Mouse (Mus musculus): Measurements from ENCODE around the gene Nfkbie.

Gene Nfkbie

GRCm38 (mm10) chr17:45596631-45597396 lies 41.3 kb downstream of the Nfkbie start:
- DNase-seq (ENCODE audit: inconsistent ontology term), result peak; percentile 85

DNA sequence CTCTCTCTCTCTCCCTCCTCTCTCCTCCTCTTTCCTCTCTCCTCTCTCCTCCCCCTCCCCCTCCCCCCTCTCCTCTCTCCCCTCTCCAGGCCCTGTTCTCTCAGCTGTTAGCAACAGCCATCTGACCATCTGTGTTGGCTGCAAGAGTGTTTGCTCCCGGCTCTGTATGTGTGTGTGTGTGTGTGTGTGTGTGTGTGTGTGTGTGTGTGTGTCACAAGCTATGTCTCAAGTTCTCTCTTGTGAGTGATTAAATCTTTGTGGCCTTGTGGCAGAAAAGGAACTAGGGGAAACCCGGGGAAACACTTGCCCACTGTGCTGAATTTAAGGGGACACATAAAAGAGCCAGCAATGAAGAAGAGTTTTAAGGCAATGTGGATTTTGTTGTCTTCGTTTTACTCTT lies 42.3 kb downstream of the Nfkbie start:
- DNase-seq (ENCODE audit: inconsistent ontology term), result peak; percentile 61

GRCm38 (mm10) chr17:45598376-45598775 lies 42.9 kb downstream of the Nfkbie start:
- DNase-seq (ENCODE audit: inconsistent ontology term), result no peak

DNA sequence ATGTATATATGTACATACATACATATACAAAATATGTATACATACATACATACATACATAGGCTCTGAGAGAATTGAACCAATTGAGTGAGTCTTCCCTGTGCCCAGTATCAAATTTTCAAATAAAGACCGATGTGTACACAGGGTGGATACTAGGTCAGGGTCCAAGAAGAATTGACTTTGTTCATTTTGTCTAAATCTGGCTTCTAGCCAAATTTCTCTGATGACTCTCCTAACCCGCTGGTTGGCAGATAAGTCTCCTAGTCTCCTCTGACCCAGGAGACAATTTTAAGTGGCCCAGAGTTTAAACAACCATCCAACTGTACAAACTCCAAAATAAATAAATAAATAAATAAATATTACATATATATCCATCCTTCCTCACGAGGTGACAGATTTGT lies 43.4 kb downstream of the Nfkbie start:
- no peak for DNase-seq (ENCODE audit: inconsistent ontology term)

DNA sequence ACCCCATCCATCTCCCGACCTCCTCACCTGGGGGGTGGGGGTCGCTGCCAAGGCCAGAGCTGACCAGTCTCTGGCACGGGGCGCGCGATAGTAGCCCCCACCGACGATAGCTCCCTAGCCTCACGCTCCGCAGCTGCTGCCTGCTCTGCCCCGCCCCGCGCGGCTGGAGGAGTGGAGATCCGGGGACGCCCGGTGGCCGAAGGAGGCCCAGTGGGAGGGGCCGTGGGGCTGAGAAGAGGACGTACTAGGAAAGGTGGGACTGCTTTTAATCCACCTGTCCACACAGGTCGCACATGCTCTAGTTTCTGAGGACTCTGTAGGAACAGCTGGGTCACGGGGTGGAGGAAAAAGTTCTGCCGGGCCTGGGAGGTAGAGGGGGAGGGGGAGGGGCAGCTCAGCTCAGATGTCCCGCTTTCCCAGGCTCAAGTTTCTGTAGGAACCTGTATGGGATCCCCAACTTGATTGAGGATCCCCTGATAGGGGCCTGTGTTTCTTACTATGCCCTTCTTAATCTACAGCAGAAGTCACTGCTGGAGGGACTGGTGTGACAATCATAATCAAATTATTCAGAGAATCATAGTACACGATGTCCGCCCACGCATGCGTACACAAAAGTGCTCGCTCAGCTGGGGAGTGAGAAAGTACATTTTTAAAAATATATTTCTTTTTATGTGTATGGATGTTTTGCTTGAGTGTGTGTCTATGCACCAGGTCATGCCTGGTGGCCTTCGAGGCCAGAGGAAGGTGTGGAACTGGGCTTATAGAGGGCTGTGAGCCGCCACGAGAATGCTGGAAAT lies 44.1 kb downstream of the Nfkbie start, which contains the start of gene Slc29a1:
TSS of gene Slc29a1 (minus strand) at position 161 of the 797 bp plus-strand sequence.
- peak; percentile 70 for DNase-seq (ENCODE audit: inconsistent ontology term)

GRCm38 (mm10) chr17:45600267-45600666 lies 44.8 kb downstream of the Nfkbie start:
- no peak for DNase-seq (ENCODE audit: inconsistent ontology term)

DNA sequence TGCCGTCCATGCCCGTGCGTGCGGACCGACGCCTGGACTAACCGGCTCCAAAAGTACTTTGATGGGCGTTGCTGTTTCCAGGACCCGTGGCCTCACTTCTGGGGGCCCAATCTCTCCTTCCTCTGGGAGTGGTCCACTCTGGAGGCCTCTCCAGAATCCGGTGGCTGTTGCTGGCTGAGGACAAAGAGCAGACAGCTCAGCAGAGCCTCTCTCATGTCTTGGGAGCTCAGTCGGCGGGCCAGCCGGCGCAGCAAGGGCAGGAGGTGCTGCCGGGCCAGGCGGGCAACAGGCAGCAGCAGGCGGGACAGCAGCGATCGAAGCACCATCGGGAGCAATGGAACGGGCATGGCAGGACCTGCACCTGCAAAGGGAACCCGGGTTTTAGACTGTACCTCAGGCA lies 45.8 kb downstream of the Nfkbie start:
- DNase-seq (ENCODE audit: inconsistent ontology term), result no peak

DNA sequence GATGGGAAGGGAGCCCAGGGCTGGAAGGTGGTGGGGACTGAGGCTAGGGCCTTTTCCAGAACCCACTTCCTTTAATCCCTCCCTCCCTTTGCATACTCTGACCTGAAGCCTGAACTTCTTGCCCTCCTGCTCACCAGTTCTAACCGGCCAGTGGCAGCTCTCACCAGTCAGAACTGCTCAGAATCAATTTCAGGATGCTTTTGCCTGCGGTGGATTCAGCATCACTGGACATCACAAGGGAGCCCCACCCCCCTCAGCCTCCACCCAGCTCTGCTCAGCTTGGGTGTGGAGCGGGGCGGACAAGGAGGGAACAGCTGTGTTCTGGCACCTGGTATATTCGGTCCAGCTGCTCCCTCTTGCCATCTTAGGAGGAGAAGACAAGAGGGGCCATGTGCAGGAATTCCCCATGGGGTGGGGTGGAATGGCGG lies 46.4 kb downstream of the Nfkbie start, which contains the start of gene Mymx:
TSS of gene Mymx (minus strand) at position 226 of the 428 bp plus-strand sequence.
- DNase-seq (ENCODE audit: inconsistent ontology term), result no peak

- DNase-seq (ENCODE audit: inconsistent ontology term), result no peak
Measured at GRCm38 (mm10) chr17:45602984-45603383, 47.5 kb downstream of the Nfkbie start.

- DNase-seq (ENCODE audit: inconsistent ontology term), result no peak
Measured at GRCm38 (mm10) chr17:45606992-45607879, 51.7 kb downstream of the Nfkbie start.

- DNase-seq (ENCODE audit: inconsistent ontology term), result no peak
Measured at GRCm38 (mm10) chr17:45608396-45608795, 52.9 kb downstream of the Nfkbie start.

- DNase-seq (ENCODE audit: inconsistent ontology term), result peak; percentile 30
Measured at GRCm38 (mm10) chr17:45610144-45610866, 54.8 kb downstream of the Nfkbie start.

- no peak for DNase-seq (ENCODE audit: inconsistent ontology term)
Measured at GRCm38 (mm10) chr17:45612008-45612407, 56.5 kb downstream of the Nfkbie start.
